Mouse (Mus musculus): ENCODE results near the gene Sim2.

Gene Sim2

GRCm38 (mm10) chr16:94079075-94079855 is 5.5 kb upstream of the Sim2 start:
- no peak for DNase-seq

GRCm38 (mm10) chr16:94079856-94080555 is 4.7 kb upstream of the Sim2 start:
- DNase-seq = no peak

- no peak for DNase-seq
Observed at GRCm38 (mm10) chr16:94081596-94081995, 3.1 kb upstream of the Sim2 start.

GRCm38 (mm10) chr16:94081996-94082708 is 2.6 kb upstream of the Sim2 start:
- no peak for DNase-seq

GRCm38 (mm10) chr16:94082960-94083847 is 1.5 kb upstream of the Sim2 start:
- DNase-seq = no peak

DNA sequence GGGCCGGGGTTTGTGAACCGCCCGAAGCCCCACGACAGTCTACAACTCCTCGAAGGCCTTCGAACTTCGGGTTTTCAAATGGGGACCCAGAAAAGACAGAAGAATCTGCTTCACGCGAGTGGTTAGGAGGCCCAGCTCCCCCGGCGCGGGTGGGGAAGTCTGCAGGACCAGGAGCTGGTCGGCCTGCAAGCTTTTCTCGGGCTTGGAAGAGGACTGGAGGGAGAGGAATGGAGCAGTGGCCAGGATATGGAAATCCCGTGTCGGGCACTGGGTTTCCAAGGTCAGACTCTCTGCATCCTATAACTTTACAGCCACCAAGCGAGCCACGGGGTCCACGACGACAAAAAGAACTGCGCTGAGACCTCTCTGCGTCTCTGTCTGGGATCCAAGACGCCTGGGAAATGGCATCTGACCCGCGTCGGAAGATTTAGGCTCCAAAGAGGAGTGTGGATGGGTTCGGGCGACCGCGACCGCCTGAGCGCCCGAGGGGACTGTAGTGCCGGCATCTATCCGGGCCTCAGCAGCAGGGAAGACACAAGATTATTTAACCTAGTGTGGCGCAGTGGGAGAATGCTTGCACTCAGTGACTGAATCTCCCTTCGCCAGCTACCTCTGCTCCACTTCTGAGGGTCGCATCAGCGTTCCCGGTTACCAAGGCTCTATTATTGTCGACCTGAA is 744 bp upstream of the Sim2 start:
- no peak for DNase-seq

GRCm38 (mm10) chr16:94085603-94086285 is 1.0 kb downstream of the Sim2 start:
- DNase-seq = no peak

GRCm38 (mm10) chr16:94086701-94087569 is 2.2 kb downstream of the Sim2 start:
- DNase-seq = no peak

GRCm38 (mm10) chr16:94087570-94088225 is 3.0 kb downstream of the Sim2 start:
- DNase-seq = no peak

DNA sequence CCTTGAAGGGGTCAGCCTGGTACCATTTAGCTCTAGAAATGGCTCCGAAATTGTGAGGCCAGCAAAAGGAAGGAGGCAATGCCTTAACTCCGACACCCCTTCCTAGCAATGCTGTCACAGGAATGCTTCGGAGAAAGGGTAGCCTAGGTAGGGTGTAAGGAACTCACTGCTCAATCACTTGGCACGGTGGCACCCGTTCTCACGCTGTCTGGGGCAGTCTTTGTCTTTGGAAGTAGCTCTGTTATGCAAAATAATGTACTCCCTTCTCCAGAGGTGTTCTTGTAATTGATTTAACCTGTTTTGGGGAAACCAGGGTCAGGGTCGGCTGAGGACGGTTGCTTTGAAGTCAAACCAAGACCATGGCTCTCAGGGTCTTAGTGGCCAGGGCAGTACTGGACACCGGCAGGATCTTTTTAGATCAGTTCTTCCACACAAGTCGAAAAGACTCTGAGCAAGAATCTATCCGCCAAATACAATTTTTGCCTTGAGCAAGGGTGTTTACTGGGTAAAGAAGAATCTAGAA is 3.6 kb downstream of the Sim2 start:
- no peak for DNase-seq

GRCm38 (mm10) chr16:94088819-94089692 is 4.3 kb downstream of the Sim2 start:
- no peak for DNase-seq

DNA sequence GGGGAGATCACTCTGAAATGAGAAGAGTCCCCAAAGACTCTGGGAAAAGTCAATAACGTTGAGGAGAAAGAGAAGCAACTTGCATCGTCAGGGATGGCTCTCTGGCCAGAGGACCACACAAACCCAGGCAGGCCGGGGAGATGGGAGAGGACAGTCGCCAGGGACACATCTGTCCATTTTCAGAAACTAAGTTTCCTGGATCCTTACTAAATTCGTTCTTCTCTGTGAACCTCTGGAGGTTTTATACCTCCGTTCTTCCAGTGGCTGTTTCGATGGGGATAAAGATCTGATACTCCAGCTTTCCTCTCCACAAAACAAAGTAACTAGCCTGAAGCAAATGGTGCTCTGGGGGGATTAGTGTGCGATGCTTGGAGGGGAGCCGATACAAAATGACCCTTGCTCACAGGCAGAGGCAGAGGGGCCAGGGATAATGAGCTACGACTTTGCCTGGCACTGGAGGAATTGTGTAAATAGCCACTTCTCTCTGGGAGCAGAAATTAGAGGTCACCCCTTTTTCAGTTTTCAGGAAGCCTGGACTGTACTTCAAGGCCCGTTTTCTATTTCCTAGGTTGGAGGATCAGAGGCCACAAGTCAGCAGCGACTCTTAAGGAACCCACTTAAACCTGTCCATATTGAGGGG is 7.9 kb downstream of the Sim2 start:
- no peak for DNase-seq

DNA sequence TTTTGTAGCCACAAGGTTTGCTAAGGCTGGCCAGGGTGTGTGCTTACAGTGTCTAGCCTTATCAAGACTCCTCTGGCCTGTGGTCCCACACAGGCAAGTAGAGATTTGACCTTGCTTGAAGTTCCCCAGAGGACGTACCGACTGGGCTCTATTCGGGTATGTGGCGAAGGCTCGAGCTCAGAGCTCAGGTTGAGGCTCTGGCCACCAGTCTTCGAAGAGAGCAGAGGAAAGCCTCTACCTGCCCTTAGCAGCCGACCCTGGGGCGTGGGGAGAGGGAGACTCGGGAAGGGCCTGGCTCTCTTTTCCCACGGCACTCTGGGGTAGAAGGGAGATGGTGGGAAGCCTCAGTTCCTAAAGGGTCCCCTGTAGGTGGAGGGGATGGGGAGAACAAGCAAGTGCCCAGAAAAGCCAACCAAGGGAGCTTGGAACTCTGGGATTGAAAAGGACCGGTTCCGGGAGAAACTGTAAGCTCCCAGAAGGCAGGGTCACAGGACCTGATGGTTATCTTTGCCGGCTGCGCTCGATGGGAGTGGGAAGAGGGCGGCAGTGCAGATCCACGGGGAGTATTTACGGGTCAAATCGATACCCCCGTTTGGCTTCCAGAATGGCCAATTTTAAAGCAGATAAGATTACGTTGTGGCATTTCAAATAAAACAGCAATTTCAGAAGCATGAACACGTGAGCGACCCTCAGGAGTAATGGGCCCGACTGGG is 8.6 kb downstream of the Sim2 start:
- no peak for DNase-seq

DNA sequence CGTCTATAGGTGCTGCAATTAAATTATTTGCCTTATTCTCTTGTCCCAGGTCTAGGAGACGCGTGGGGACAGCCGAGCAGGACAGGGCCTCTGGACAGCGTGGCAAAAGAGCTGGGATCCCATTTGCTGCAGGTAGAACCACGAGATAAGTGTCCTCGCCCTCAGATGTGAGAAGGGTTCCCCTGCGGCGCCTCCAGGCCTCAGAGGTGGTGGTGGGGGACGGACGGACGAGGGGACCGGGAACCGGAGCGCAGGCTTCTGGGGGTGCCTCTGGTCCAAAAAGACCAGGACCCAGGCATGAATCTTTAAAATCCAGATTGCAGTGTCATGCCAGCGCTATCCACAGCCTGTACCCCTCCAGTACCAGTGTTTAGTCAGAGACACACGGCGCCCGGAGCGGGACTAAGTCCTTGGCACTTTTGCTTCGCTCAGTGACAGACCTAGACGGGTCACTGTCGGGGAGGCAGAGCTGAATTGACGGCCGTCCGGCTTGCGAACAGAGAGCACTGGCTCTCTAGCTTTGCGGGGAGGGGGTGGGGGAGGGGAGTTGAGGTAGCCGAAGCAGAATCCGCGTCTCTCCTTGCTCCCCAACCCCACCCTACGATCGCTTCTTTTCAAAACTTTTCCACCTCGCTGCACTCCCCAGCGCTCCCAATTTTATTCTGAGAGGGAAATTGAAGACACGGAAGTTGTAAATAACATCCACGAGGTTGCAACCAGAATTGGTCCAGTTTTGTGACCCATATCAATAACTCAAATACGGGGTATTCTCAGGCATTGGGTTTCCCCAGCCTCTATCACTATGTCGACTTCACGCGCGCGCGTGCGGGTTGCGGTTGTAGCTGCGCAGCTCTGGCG is 9.7 kb downstream of the Sim2 start:
- no peak for DNase-seq

- DNase-seq = no peak
Observed at GRCm38 (mm10) chr16:94095109-94095822, 10.5 kb downstream of the Sim2 start.

DNA sequence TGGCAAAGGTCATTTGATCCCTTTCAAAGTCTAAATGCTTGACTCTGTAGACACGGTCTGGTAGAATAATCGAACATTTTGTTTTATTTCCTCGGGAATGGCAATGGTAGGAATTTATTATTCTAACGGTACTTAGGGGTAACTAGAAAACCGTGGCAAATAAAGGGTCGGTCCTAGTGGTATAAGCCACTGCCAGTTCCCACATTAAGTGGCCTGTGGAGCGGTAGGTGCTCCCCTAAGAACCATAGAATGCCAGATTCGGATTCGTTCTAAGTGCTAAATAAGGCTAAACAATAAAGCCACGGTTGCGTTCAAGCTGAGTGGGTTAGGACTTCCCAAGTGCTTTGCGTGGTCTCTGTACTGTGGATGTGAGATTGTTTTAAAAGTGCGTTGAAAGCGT is 11.7 kb downstream of the Sim2 start:
- DNase-seq = no peak

Data from cerebellum, adult 9-10 months (tissue).